Mouse (Mus musculus): ENCODE data around the gene Oat. TPM values are rescaled to one million over a fixed set of nuclear protein-coding genes. Genes with fewer than 3 reads are reported as not detected.

Oat gene
- total and polyA plus RNA-seq, 2 experiments from 2014 or later = 105 TPM

DNA sequence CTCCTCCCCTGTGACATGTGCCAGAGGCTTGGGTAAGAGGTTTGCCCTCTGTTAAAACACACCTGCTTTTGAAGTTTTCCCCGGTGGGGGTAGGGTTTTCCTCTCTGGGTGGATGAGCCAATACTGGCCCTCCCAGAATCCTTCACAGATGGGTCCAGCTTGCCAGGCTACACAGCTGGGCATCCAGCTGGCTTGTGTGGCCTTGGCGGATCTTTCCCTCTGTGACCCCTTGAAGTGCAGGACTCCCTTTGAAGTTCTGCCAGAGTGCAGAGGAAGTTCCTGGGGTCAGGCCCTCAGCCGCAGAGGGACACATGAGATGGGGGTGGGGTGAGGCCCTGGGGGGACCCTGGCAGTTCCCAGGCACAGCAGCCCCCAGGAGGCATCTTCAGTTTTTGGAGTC, 39.1 kb upstream of the Oat start:
- H3K9me3 ChIP-seq (ENCODE audit: low read length) = no peaks in the 10 kb centered on the region
- H3K4me2 ChIP-seq (ENCODE audit: low read depth) = no peak overlapping the region
- ATAC-seq = no peak
- DNase-seq = no peak
- H3K27ac ChIP-seq (ENCODE audit: low read depth, low read length) = no peak overlapping the region
- 22% methylated on average over 3 of the region's 3 CpGs for WGBS
- no peaks in the 10 kb centered on the region for H3K27me3 ChIP-seq (ENCODE audit: insufficient read depth, low read length)
- no peak for TF ChIP-seq CTCF (IDR thresholded peaks at IDR 0.05; ENCODE audit: low read depth)
- H3K4me3 ChIP-seq (ENCODE audit: low read depth, low read length) = no peak overlapping the region
- H3K4me1 ChIP-seq (ENCODE audit: insufficient read depth) = no peaks in the 10 kb centered on the region
- no peaks in the 10 kb centered on the region for H3K36me3 ChIP-seq (ENCODE audit: insufficient read depth)
- H3K9ac ChIP-seq = no peak overlapping the region

DNA sequence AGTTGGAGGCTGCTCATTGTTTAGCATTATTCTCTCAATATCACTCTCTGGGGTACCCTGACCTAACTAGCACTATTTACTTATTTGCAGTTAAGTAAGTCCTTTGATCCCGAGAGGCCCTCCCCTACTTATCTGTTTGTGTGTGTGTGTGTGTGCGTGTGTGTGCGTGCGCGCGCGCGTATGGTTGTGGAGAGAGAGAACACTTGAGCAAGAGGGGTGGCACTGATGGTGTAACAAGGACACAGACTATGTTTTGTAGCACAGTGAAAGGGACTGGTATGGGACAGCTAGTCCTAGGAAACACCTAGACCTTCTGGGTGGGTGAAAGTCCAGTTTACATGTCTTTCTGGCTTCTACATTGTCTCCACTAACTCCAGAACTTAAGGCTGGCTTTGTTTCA, 35.3 kb upstream of the Oat start:
- Histone ChIP-seq H3K4me2 (ENCODE audit: low read depth) (no peak overlapping the region), H3K9ac (no peak overlapping the region), H3K36me3 (ENCODE audit: insufficient read depth) (no peaks in the 10 kb centered on the region), H3K4me3 (ENCODE audit: low read depth, low read length) (no peak overlapping the region), H3K27ac (ENCODE audit: low read depth, low read length) (no peak overlapping the region), H3K4me1 (ENCODE audit: insufficient read depth) (peaks cover 4% of the 10 kb centered on the region; the same call in 1 of the 2 replicates), H3K27me3 (ENCODE audit: insufficient read depth, low read length) (no peaks in the 10 kb centered on the region), H3K9me3 (ENCODE audit: low read length) (no peaks in the 10 kb centered on the region)
- WGBS = 97% methylated on average over 8 of the region's 8 CpGs
- no peak for TF ChIP-seq CTCF (IDR thresholded peaks at IDR 0.05; ENCODE audit: low read depth)
- ATAC-seq = no peak
- DNase-seq = no peak

DNA sequence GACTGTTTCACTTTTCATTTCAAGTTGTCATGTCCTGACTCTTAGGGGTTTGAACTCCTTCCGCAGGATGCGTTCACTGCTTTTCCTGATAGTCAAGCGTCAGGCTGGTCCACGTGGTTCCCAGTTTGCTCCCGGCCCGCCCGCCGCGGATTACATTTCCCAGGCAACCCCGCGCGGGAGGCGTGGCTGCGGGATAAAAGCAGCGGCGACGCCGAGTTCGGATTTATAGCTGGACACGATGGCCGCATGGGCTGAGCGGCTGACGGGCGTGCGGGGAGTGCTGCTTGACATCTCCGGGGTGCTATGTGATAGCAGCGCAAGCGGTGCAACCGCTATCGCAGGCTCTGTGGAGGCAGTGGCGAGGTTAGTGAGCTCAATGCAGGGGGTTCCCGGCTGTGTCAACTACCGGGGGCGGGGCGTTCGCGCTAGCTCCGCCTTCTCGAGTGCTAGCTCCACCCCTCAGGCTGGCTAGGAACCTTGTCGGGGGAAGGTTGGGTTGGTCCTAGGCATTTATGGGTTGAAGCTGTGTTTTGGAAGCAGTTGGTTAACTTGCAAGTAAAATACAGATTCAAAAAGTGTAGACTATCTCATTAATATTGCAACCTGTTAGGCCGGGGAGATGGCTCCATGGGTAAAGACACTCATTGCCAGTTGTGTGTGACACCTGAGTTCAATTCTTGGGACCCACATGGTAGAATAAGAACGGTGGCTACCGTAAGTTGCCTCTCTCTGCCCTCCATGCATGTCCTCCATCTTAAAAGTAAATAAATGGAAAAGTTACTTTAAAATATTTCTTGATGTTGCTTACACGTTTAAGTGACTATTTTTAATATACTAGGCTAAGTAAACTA, 34.5 kb upstream of the Oat start, which contains the start of gene Lhpp:
Gene Lhpp (plus strand): TSS at position 171 of the 851 bp plus-strand sequence.
- DNase-seq (peak; percentile 84), ATAC-seq (peak; percentile 97)
- Histone ChIP-seq H3K27ac (ENCODE audit: low read depth, low read length) (0 out of 2 replicates have a peak within 1 kb of the TSS, but pooled peaks have one; percentile 47), H3K4me1 (ENCODE audit: insufficient read depth) (peaks cover 4% of the 10 kb centered on the region; the same call in 1 of the 2 replicates), H3K9me3 (ENCODE audit: low read length) (no peaks in the 10 kb centered on the region), H3K27me3 (ENCODE audit: insufficient read depth, low read length) (no peaks in the 10 kb centered on the region), H3K36me3 (ENCODE audit: insufficient read depth) (no peaks in the 10 kb centered on the region), H3K4me2 (ENCODE audit: low read depth) (peak within 1 kb of the TSS; percentile 56), H3K4me3 (ENCODE audit: low read depth, low read length) (peak within 1 kb of the TSS; percentile 50), H3K9ac (peak within 1 kb of the TSS; percentile 64)
- TF ChIP-seq CTCF (IDR thresholded peaks at IDR 0.05; ENCODE audit: low read depth) = no peak
- whole genome bisulfite sequencing = 8% methylated on average over 44 of the region's 44 CpGs

DNA sequence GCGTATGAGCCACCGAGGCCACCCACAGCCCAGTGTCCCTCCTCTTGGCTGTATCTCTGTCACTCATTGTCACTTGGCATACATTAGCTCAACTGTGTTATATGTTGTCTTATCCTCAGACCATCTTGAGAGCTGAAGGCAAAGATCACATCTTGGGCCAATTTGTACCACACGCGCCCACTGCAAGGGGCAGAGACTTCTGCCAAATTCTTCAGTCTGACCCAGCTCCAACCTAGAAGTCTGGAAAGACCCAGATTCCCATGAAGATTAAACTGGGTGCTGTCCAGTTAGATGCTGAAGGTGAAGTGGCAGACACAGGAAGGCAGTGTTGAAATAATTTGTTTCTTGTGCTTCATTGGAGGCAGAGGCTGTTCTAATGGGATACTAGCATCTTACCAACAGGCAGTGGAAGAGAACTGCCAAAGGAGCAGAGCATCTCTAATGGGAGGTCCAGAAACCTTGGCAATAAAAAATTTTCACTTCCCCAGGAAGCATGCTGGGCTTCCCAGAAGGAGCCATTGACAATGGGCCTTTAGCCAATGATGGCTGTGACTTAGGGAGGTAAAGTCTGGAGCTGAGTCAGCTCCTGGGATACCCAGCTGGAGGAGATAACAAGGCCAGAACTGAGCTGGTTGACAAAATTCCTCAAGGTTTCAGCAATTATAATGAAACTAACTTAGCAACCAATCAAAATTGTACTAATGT, 32.3 kb upstream of the Oat start:
- no peak overlapping the region for H3K4me2 ChIP-seq (ENCODE audit: low read depth)
- H3K9me3 ChIP-seq (ENCODE audit: low read length) = no peaks in the 10 kb centered on the region
- peaks cover 6% of the 10 kb centered on the region; the same call in 1 of the 2 replicates for H3K27me3 ChIP-seq (ENCODE audit: insufficient read depth, low read length)
- H3K9ac ChIP-seq = no peak overlapping the region
- ATAC-seq = no peak
- H3K4me3 ChIP-seq (ENCODE audit: low read depth, low read length) = no peak overlapping the region
- peaks cover 4% of the 10 kb centered on the region; the same call in 1 of the 2 replicates for H3K4me1 ChIP-seq (ENCODE audit: insufficient read depth)
- TF ChIP-seq CTCF (IDR thresholded peaks at IDR 0.05; ENCODE audit: low read depth) = no peak
- no peak overlapping the region for H3K27ac ChIP-seq (ENCODE audit: low read depth, low read length)
- no peak for DNase-seq
- H3K36me3 ChIP-seq (ENCODE audit: insufficient read depth) = no peaks in the 10 kb centered on the region
- 91% methylated on average over 4 of the region's 4 CpGs for WGBS

DNA sequence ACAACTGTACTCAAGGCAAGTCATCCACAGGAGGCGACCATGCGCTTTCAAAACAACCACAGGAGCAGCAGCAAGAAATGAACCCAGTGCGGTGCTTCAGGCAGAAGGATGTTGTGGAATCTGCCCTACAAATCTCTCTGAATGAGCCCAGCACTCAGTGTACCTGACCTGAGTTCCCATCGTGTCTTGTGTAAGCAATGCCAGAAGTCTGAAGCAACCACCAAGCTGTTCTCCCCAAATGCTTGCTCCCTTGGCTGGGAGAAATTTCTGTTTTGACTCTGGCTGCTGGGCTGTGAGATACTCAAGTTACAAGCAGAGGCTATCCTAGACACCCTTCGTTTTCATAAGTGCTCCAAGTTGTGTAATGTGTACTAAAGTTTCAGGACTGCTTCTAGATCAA, 29.5 kb upstream of the Oat start:
- DNase-seq = no peak
- H3K36me3 ChIP-seq (ENCODE audit: insufficient read depth) = no peaks in the 10 kb centered on the region
- no peak for TF ChIP-seq CTCF (IDR thresholded peaks at IDR 0.05; ENCODE audit: low read depth)
- H3K9me3 ChIP-seq (ENCODE audit: low read length) = no peaks in the 10 kb centered on the region
- H3K27me3 ChIP-seq (ENCODE audit: insufficient read depth, low read length) = peaks cover 29% of the 10 kb centered on the region
- peaks cover 4% of the 10 kb centered on the region; the same call in 1 of the 2 replicates for H3K4me1 ChIP-seq (ENCODE audit: insufficient read depth)
- no peak overlapping the region for H3K4me2 ChIP-seq (ENCODE audit: low read depth)
- H3K4me3 ChIP-seq (ENCODE audit: low read depth, low read length) = no peak overlapping the region
- no peak overlapping the region for H3K9ac ChIP-seq
- H3K27ac ChIP-seq (ENCODE audit: low read depth, low read length) = no peak overlapping the region
- WGBS = 60% methylated on average over 5 of the region's 5 CpGs
- ATAC-seq = no peak

DNA sequence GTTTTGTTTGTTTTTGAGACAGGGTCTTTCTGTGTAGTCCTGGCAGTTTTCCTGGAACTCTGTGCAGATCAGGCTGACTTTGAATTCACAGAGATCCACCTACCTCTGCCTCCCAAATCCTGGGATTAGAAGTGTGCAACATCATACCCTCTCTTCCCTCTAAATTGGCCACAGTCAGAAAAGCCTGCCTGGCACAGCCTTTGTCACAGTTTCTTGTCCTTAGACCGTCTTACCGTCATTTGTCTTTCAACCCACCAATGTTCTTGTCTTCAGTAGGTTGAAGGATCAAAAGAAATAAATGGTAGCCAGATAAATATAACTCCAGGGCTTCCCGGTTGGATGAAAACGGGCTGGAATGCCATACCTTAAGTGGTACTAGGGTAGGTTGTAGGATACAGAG, 28.5 kb upstream of the Oat start:
- ATAC-seq (no peak), DNase-seq (no peak)
- H3K9ac ChIP-seq = no peak overlapping the region
- no peak for TF ChIP-seq CTCF (IDR thresholded peaks at IDR 0.05; ENCODE audit: low read depth)
- H3K9me3 ChIP-seq (ENCODE audit: low read length) = no peaks in the 10 kb centered on the region
- no peaks in the 10 kb centered on the region; the same call in 1 of the 2 replicates for H3K4me1 ChIP-seq (ENCODE audit: insufficient read depth)
- WGBS = 81% methylated on average over 4 of the region's 4 CpGs
- H3K27ac ChIP-seq (ENCODE audit: low read depth, low read length) = no peak overlapping the region
- peaks cover 39% of the 10 kb centered on the region for H3K27me3 ChIP-seq (ENCODE audit: insufficient read depth, low read length)
- H3K4me2 ChIP-seq (ENCODE audit: low read depth) = no peak overlapping the region
- H3K36me3 ChIP-seq (ENCODE audit: insufficient read depth) = no peaks in the 10 kb centered on the region
- no peak overlapping the region for H3K4me3 ChIP-seq (ENCODE audit: low read depth, low read length)

DNA sequence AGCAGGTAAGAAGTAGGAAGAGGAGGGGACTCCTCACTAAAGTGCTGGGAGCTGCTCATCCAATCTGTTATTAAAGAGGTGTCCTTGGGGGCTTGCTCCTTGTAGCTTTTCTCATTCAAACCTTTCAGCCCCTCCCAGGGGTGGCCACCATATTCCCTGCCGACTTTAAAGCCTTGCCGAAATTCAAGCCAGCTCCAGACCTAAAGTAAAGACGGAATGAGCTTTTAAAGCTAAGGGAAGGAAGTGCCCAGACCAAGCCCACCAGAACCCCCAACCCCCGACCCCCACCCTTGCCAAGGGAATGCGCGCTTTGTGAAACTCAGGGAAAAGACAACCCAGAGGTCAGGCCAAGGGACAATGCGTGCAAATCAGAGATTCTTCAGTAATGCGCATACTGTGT, 24.7 kb upstream of the Oat start:
- H3K4me2 ChIP-seq (ENCODE audit: low read depth) = no peak overlapping the region
- DNase-seq (no peak), ATAC-seq (no peak)
- H3K27me3 ChIP-seq (ENCODE audit: insufficient read depth, low read length) = peaks cover 71% of the 10 kb centered on the region
- 16% methylated on average over 8 of the region's 8 CpGs for WGBS
- no peak overlapping the region for H3K27ac ChIP-seq (ENCODE audit: low read depth, low read length)
- H3K4me1 ChIP-seq (ENCODE audit: insufficient read depth) = peaks cover 11% of the 10 kb centered on the region; the same call in 1 of the 2 replicates
- no peak overlapping the region for H3K9ac ChIP-seq
- TF ChIP-seq CTCF (IDR thresholded peaks at IDR 0.05; ENCODE audit: low read depth) = no peak
- H3K36me3 ChIP-seq (ENCODE audit: insufficient read depth) = no peaks in the 10 kb centered on the region
- no peaks in the 10 kb centered on the region for H3K9me3 ChIP-seq (ENCODE audit: low read length)
- no peak overlapping the region for H3K4me3 ChIP-seq (ENCODE audit: low read depth, low read length)

All from forebrain, postnatal 0 days (tissue).